Mouse (Mus musculus) midbrain, embryonic 16.5 days (tissue): Measurements from ENCODE around the gene Fam196b. TPM values are rescaled to one million over a fixed set of nuclear protein-coding genes. Genes with fewer than 3 reads are reported as not detected.

Source experiments
- ATAC-seq: fragments of 200-750 bp; cut with Nextera tagmentation; 2 replicates; pipeline ENCODE4 v1.8.0; 2017; ENCODE audit warnings: moderate TSS enrichment
- H3K27ac ChIP-seq: fragments of 300-500 bp; sonication (generic); 2 replicates; pipeline ENCODE4 v1.5.1; 2014; ENCODE audit warnings: mild to moderate bottlenecking, low read length, mixed read lengths
- H3K27me3 ChIP-seq: fragments of 300-500 bp; sonication (generic); 2 replicates; pipeline ENCODE4 v1.6.1; 2014; ENCODE audit warnings: low read depth, low read length, mixed read lengths; ENCODE audit not compliant: control insufficient read depth, insufficient read depth
- H3K36me3 ChIP-seq: fragments of 300-500 bp; sonication (generic); 2 replicates; pipeline ENCODE4 v1.6.1; 2014; ENCODE audit warnings: mild to moderate bottlenecking, low read length, moderate library complexity, mixed read lengths; ENCODE audit not compliant: control insufficient read depth, insufficient read depth
- H3K4me1 ChIP-seq: fragments of 300-500 bp; sonication (generic); 2 replicates; pipeline ENCODE4 v1.6.1; 2014; ENCODE audit warnings: mild to moderate bottlenecking, low read length, mixed read lengths; ENCODE audit not compliant: control insufficient read depth, insufficient read depth
- H3K4me2 ChIP-seq: fragments of 300-500 bp; sonication (generic); 2 replicates; pipeline ENCODE4 v1.6.1; 2014; ENCODE audit warnings: mild to moderate bottlenecking, low read length, mixed read lengths
- H3K4me3 ChIP-seq: fragments of 300-500 bp; sonication (generic); 2 replicates; pipeline ENCODE4 v1.5.1; 2014; ENCODE audit warnings: low read depth, mild to moderate bottlenecking, low read length, moderate library complexity, mixed read lengths
- H3K9ac ChIP-seq: fragments of 300-500 bp; sonication (generic); 2 replicates; pipeline ENCODE4 v1.6.1; 2014; ENCODE audit warnings: low read depth, low read length, mixed read lengths
- H3K9me3 ChIP-seq: fragments of 300-500 bp; sonication (generic); replicated peaks from 2 replicates; pipeline ENCODE4 v1.6.1; 2014; ENCODE audit warnings: mild to moderate bottlenecking, low read length, mixed read lengths; ENCODE audit not compliant: control insufficient read depth, poor library complexity, severe bottlenecking
- WGBS: fragments of 180-500 bp; shearing (Covaris S2); extraction: QIAGEN DNeasy Blood & Tissue Kit; methylation state at CpG from one replicate; pipeline ENCODE4 v1.1.7; 2014; 5-methylcytosine and 5-hydroxymethylcytosine counted together
- polyA plus RNA-seq: library from polyadenylated mRNA; unstranded; fragments of >200 nt; fragmentation: Nextera tagmentation; extraction: Ambion mirVana; gene quantifications from 2 replicates; pipeline ENCODE4 v1.2.1, GENCODE M21; 2015

Fam196b gene
- polyA plus RNA-seq, 1 experiment from 2014 or later = 6.6 TPM

DNA sequence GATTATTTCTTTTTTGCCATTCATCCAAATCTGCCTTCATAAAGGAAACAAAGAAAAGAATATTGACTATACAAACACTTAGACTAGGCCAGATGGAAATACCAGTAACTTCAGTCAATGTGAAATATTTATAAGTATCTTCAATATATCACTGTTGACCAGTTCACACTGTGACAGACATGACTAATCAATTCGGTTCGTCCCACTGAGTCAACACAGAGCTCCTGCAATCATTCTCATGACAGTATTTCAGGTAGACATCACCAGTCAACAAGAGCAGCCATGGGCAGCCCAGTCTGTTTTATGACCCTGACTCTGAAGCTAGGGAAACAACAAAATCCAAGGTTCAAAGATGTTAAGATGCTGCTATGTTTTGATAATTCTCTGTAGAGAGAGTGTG lies 117.4 kb downstream of the Fam196b start:
- no peaks in the 10 kb centered on the region for H3K9me3 ChIP-seq
- H3K36me3 ChIP-seq = no peaks in the 10 kb centered on the region
- ATAC-seq = no peak
- H3K27ac ChIP-seq = no peak overlapping the region
- no peak overlapping the region for H3K9ac ChIP-seq
- no peaks in the 10 kb centered on the region for H3K4me1 ChIP-seq
- H3K27me3 ChIP-seq = no peaks in the 10 kb centered on the region
- H3K4me3 ChIP-seq = no peak overlapping the region
- 91% methylated on average over 2 of the region's 2 CpGs for WGBS
- H3K4me2 ChIP-seq = no peak overlapping the region

DNA sequence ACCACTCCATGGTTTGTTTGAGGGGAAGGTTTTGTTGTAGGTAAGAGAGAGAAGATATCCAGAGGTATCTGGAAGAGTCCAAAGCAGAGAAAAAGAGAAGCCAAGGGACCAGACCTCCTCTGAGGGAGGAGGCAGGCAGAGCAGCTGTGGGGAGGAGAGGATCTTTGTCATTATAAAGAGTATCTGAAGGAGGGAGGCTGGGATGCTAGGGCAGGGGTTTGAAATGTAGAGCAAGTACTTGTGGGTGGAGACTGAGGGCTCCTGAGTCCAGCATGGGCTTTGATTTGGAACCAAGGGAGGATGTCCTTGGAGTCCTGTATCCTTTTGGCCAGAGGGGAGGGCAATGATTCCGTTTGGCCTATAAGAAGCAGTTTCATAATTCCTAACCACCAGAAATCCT lies 122.8 kb downstream of the Fam196b start:
- Histone ChIP-seq H3K9ac (no peak overlapping the region), H3K9me3 (no peaks in the 10 kb centered on the region), H3K4me3 (no peak overlapping the region), H3K36me3 (no peaks in the 10 kb centered on the region), H3K4me2 (no peak overlapping the region), H3K27ac (no peak overlapping the region), H3K4me1 (no peaks in the 10 kb centered on the region), H3K27me3 (no peaks in the 10 kb centered on the region)
- WGBS = 81% methylated on average over 1 of the region's 1 CpGs
- ATAC-seq = no peak

DNA sequence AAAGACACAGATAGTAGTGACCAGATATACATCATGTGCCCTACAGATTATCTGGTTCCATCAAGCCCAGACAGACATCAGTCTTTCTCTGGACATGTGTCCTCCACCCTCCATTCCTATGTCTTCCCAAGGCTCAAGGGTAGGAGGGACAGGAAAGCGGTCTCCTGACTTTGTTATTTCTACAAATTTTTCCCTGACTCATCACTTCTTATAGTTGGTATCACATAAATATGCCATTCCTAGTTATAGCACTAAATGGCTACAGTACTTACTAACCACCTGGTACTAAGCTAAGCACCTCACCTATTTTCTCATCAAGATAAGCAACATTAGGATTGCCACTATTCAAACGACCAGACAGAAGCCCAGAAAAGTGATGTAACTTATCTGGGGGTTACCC lies 123.8 kb downstream of the Fam196b start:
- no peaks in the 10 kb centered on the region for H3K27me3 ChIP-seq
- H3K4me1 ChIP-seq = no peaks in the 10 kb centered on the region
- 72% methylated on average over 2 of the region's 2 CpGs for WGBS
- no peak for ATAC-seq
- H3K36me3 ChIP-seq = no peaks in the 10 kb centered on the region
- no peak overlapping the region for H3K4me3 ChIP-seq
- H3K27ac ChIP-seq = no peak overlapping the region
- H3K9me3 ChIP-seq = no peaks in the 10 kb centered on the region
- no peak overlapping the region for H3K9ac ChIP-seq
- no peak overlapping the region for H3K4me2 ChIP-seq

DNA sequence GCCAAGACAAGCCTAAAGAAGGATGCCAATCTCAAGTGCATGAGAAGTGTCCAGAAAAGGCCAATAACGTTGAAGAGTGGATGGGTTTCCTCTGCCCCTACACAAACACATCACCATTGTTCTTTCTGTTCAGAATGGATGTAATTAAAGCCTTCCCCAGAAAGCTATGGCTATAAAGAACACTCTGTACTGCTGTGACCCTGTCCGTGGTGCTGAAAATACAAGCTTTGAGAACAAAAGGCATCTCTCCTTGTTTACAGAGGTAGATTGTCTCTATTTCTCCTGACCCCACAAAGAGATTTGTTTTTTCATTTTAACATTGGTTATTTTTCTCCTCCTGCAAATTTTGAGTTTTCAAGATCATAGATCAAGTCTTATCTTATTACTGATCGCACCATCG lies 133.3 kb downstream of the Fam196b start:
- Histone ChIP-seq H3K9me3 (no peaks in the 10 kb centered on the region), H3K9ac (no peak overlapping the region), H3K36me3 (no peaks in the 10 kb centered on the region), H3K4me1 (0 out of 2 replicates have a peak, but pooled peaks cover 2% of the 10 kb centered on the region), H3K27ac (no peak overlapping the region), H3K4me2 (no peak overlapping the region), H3K4me3 (no peak overlapping the region), H3K27me3 (no peaks in the 10 kb centered on the region)
- 46% methylated on average over 4 of the region's 4 CpGs for WGBS
- ATAC-seq = no peak

DNA sequence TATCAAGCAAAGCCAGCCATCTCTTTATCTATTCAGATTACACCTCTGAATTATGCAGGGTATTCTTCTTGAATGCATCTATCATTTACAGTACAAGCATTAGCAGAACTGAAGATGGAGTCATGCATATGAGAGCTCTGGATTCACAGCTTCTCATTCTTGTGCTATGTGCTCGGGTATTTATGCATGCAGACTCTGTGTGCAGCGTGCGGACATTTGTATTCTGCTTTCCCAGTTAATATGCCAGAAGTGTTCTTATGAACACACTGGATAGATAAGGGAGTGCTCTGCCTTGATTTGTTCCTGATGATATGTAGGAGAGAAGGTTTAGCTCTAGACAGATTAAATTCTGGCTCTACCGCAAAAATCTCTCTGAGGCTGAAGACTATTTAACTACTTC lies 135.3 kb downstream of the Fam196b start:
- Histone ChIP-seq H3K27me3 (no peaks in the 10 kb centered on the region), H3K4me2 (no peak overlapping the region), H3K27ac (no peak overlapping the region), H3K4me3 (no peak overlapping the region), H3K36me3 (no peaks in the 10 kb centered on the region), H3K9ac (no peak overlapping the region), H3K9me3 (no peaks in the 10 kb centered on the region), H3K4me1 (0 out of 2 replicates have a peak, but pooled peaks cover 2% of the 10 kb centered on the region)
- WGBS = 64% methylated on average over 4 of the region's 4 CpGs
- peak; percentile 58; the same call in 1 of the 2 replicates for ATAC-seq

DNA sequence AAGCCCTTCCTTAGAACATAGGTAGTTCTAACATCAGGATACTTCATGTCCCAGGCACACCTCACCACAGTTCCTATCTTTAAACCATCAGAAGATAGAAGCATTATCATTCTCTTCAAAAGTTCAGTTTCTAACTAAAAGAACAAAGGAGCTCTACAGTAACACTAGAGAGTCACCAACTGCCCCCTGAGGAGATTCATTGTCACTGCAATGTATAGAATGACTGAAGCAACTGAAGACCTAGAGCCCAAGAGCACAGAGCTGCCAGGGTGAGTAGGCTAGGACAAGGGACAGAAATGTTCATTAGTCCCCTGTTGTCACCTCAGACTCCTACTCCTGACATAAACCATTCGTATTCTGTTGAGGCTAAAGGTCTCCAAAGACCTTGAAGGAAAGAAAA lies 152.4 kb downstream of the Fam196b start:
- H3K9me3 ChIP-seq = no peaks in the 10 kb centered on the region
- 57% methylated on average over 1 of the region's 1 CpGs for WGBS
- no peaks in the 10 kb centered on the region for H3K36me3 ChIP-seq
- no peaks in the 10 kb centered on the region for H3K27me3 ChIP-seq
- no peak overlapping the region for H3K4me2 ChIP-seq
- no peak overlapping the region for H3K9ac ChIP-seq
- ATAC-seq = no peak
- 0 out of 2 replicates have a peak, but pooled peaks cover 3% of the 10 kb centered on the region for H3K4me1 ChIP-seq
- no peak overlapping the region for H3K4me3 ChIP-seq
- no peak overlapping the region for H3K27ac ChIP-seq

DNA sequence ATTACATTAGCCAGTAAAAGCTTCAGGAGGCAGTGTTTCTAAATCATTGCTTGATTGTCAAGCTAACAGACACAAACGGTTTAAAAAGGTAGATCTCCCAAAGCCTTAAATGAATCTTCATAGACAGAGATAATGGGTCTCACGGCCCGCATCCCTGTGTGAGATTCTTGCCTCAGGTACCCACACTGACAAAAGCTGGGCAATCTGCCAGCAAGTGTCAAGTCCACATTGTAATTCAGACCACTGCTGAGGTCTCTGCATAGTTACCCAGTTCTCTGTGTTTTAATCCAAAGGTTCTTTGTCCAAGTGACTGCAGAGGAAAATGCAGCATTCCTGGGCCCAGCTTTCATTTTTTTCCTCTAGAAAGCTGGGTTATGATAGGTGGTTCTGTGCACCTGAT lies 153.9 kb downstream of the Fam196b start:
- no peak overlapping the region for H3K4me2 ChIP-seq
- H3K27ac ChIP-seq = 0 out of 2 replicates have a peak overlapping the region, but pooled peaks have one; percentile 28
- H3K4me1 ChIP-seq = 0 out of 2 replicates have a peak, but pooled peaks cover 3% of the 10 kb centered on the region
- WGBS = 30% methylated on average over 3 of the region's 3 CpGs
- no peak overlapping the region for H3K4me3 ChIP-seq
- H3K27me3 ChIP-seq = no peaks in the 10 kb centered on the region
- no peaks in the 10 kb centered on the region for H3K9me3 ChIP-seq
- no peak for ATAC-seq
- H3K36me3 ChIP-seq = no peaks in the 10 kb centered on the region
- no peak overlapping the region for H3K9ac ChIP-seq

DNA sequence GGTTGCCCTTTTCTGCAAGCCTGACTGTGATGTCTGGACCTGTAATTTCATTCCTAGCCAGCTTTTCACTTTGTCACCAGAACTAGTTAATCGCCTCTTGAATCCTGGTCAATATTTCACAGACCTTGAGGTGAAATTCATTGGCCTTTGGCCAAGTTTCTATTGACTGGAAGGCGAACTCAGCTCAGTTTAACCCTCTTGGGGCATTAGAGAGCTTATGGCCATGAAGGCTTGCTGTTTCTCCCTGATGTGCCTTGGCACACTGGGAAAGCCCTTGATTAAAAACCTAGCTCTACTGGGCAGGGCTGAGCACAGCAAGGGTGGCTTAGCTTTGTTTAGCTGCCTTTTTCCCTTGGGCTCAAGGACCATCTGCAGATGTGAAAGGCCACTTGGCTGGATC lies 155.2 kb downstream of the Fam196b start:
- no peak for ATAC-seq
- H3K9ac ChIP-seq = no peak overlapping the region
- H3K4me2 ChIP-seq = no peak overlapping the region
- H3K4me1 ChIP-seq = 0 out of 2 replicates have a peak, but pooled peaks cover 3% of the 10 kb centered on the region
- WGBS = 75% methylated on average over 2 of the region's 2 CpGs
- H3K4me3 ChIP-seq = no peak overlapping the region
- H3K9me3 ChIP-seq = no peaks in the 10 kb centered on the region
- no peaks in the 10 kb centered on the region for H3K36me3 ChIP-seq
- H3K27me3 ChIP-seq = no peaks in the 10 kb centered on the region
- no peak overlapping the region for H3K27ac ChIP-seq
